Mouse (Mus musculus) left cerebral cortex, postnatal 36 days (tissue): ENCODE data around the gene Zfp955a. TPM values are rescaled to one million over a fixed set of nuclear protein-coding genes. Genes with fewer than 3 reads are reported as not detected.
"Not testable (repeated sequence)": the region's sequence is repeated elsewhere in the genome, so short reads cannot be mapped to it uniquely, and the experiment has no call there.

ENCODE experiments used
- DNase-seq, 2 experiments: peaks; one replicate each; pipeline ENCODE4 v3.0.0; 2021 to 2022; ENCODE audit warnings: low spot score in 2 of 2, mixed read lengths in 1 of 2
- intact Hi-C: fragments of 180-260 bp; cut with DNase I; formaldehyde crosslinking; loops from one replicate; pipeline ENCODE4 v1.15.1; 2025
- total RNA-seq, 2 experiments: library from RNA; stranded (reverse); gene quantifications; 2 replicates each; pipeline ENCODE4 v1.2.3; 2021

Gene Zfp955a
- total RNA-seq = 10 to 100 TPM; 13.0 to 13.5 TPM

- DNase-seq, intact Hi-C loops: not testable (repeated sequence)
These were observed at the start of gene Zfp955a for GRCm38 (mm10) chr17:33254530-33255318. Zfp955a (minus strand) TSS chr17:33255145.

GRCm38 (mm10) chr17:33289876-33290149 is 34.9 kb upstream of the Zfp955a start:
- DNase-seq, intact Hi-C loops: not testable (repeated sequence)

GRCm38 (mm10) chr17:33289039-33289875 is 34.3 kb upstream of the Zfp955a start, which contains the start of gene Zfp955b:
Zfp955b (plus strand) TSS chr17:33289544.
- intact Hi-C loops, DNase-seq: not testable (repeated sequence)

DNA sequence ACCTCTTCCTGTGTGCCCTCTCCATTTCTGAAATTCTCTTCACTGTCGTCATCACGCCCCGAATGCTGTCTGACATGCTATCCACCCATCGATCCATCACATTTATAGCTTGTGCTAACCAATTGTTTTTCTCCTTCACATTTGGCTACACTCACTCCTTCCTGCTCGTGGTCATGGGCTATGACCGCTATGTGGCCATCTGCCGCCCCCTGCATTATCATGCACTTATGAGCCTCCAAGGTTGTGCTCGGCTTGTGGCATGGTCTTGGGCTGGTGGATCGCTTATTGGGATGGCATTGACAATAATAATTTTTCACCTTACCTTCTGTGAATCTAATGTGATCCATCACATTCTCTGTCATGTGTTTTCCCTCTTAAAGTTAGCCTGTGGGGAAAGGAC is 14.0 kb upstream of the Zfp955a start:
- intact Hi-C loops = no loop called here

DNA sequence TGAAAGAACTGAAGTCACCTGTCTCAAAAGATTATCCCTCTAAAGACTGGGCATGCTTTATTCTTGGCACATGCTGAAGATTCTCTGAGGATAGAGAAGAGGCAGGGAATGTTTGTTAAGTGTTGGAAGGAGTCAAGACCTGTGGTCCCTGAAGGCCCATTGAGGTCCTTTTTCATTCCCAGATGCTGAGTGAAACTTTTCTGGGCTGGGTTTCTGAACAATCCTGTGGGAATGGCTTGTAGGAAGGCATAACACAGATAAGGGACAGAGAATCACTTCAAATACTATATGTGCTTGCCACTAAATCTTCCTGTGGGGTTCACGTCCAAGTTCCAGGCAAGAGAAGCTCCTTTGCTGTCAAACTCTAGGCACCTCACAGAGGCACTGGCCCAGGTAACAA is 9.4 kb upstream of the Zfp955a start, which contains the start of gene Olfr63:
Olfr63 (plus strand) TSS at position 301 of the 400 bp plus-strand sequence.
- DNase-seq = no peak
- intact Hi-C loops = no loop called here

More for the DNA sequence above, 14.0 kb upstream of the Zfp955a start:
- DNase-seq = no peak

DNA sequence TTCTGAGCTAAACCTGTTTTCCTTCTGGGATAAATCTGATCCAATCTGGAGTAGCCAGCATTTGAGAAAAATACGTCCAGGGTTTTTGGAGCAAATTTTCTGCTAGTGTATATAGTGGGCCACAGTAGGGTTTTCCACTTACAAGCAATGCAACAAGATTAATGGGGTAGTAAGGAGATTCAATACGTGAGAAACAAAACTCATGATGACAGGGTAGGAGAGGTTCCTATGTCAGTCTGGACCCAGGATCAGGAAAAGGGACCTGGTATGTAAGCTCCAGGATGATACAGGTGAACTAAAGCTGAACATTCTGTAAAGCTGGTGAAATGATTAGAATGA is 343 bp upstream of the Zfp955a start:
- DNase-seq, intact Hi-C loops: not testable (repeated sequence)

- intact Hi-C loops = loop anchor here (10.0 kb wide), 1 partner anchor 68 kb away; no protein-coding TSS in a partner anchor
- not testable (repeated sequence) for DNase-seq
These were observed 18.3 kb downstream of the Zfp955a start for GRCm38 (mm10) chr17:33236646-33237045.

GRCm38 (mm10) chr17:33221590-33221989 is 33.4 kb downstream of the Zfp955a start, which contains the start of gene Olfr1564:
Olfr1564 (minus strand) TSS chr17:33221690.
- intact Hi-C loops = no loop called here
- DNase-seq = no peak

DNA sequence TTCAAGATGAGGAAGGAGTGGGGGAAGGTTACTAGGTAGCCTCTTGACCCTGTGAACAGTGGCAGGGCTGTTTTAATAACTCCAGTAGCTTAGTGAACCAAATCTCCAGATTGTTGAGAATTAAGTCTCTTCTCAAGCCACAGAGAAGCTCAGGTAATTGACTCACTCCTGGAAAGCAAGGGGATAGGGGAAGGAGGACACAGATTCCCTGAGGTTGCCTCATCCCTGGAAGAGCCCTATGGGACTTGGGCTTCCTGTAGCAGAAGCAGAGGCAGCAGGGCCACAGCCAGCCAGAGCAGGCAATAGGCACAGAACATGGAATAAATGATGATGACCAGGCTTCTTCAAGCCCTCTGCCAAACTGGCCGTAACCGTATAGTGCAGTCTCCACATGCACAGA is 63.9 kb downstream of the Zfp955a start, which contains the start of gene Olfr239:
Olfr239 (plus strand) TSS at position 301 of the 400 bp plus-strand sequence.
- DNase-seq, intact Hi-C loops: not testable (repeated sequence)

Other genes with a start within 250 kb of the Zfp955a start
- 10 to 100 TPM; 18.3 to 19.6 TPM for gene Zfp763, start 221.7 kb downstream of the Zfp955a start, total RNA-seq
- not detected for gene 4921501E09Rik, start 187.1 kb downstream of the Zfp955a start, total RNA-seq
- gene Zfp563, start 165.8 kb downstream of the Zfp955a start, total RNA-seq = 10 to 100 TPM; 15.4 to 19.9 TPM
- gene Morc2b, start 115.5 kb downstream of the Zfp955a start, total RNA-seq = 1 to 10 TPM; 2.0 to 4.9 TPM
- gene Olfr55, start 86.7 kb downstream of the Zfp955a start, total RNA-seq = not detected
- gene Olfr239, start 63.8 kb downstream of the Zfp955a start, total RNA-seq = not detected
- gene Olfr1564, start 33.5 kb downstream of the Zfp955a start, total RNA-seq = 1 to 10 TPM; 1.1 to 2.3 TPM
- not detected for gene Olfr63, start 9.5 kb upstream of the Zfp955a start, total RNA-seq
- 10 to 100 TPM; 30.8 to 31.4 TPM for gene Zfp955b, start 34.4 kb upstream of the Zfp955a start, total RNA-seq
- 10 to 100 TPM; 17.1 to 19.3 TPM for gene Zfp81, start 103.7 kb upstream of the Zfp955a start, total RNA-seq
- gene Zfp101, start 139.5 kb upstream of the Zfp955a start, total RNA-seq = 10 to 100 TPM; 10.8 to 12.2 TPM
- gene Actl9, start 177.8 kb upstream of the Zfp955a start, total RNA-seq = under 1 TPM in 1 of 2 experiments, not detected in 1; 0.29 TPM